Mouse (Mus musculus): ENCODE data around the gene Tshb. TPM values are rescaled to one million over a fixed set of nuclear protein-coding genes. Genes with fewer than 3 reads are reported as not detected.
A peak's percentile ranks its signal among the peaks of the same experiment; 100 is the strongest.

Gene Tshb
- polyA plus RNA-seq, 1 experiment from 2014 or later: 0.58 TPM

- no peak overlapping the region for H3K9ac ChIP-seq
- peak overlapping the region; percentile 29 for H3K4me2 ChIP-seq
- H3K27ac ChIP-seq (ENCODE audit: low read depth): peak overlapping the region; percentile 67; the same call in 1 of the 2 replicates
- no peaks in the 10 kb centered on the region for H3K36me3 ChIP-seq (ENCODE audit: insufficient read depth)
- no peak overlapping the region for H3K4me3 ChIP-seq (ENCODE audit: low read depth, low read length)
- DNase-seq: peak; percentile 49
- no peak for TF ChIP-seq CTCF (IDR thresholded peaks at IDR 0.05; ENCODE audit: low read depth)
- H3K9me3 ChIP-seq (ENCODE audit: low read depth, low read length): no peaks in the 10 kb centered on the region
- H3K4me1 ChIP-seq (ENCODE audit: insufficient read depth): peaks cover 12% of the 10 kb centered on the region
- 59% methylated on average over 10 of the region's 10 CpGs for WGBS
- no peaks in the 10 kb centered on the region for H3K27me3 ChIP-seq (ENCODE audit: insufficient read depth, low read length)
- ATAC-seq (ENCODE audit: insufficient read depth): no peak; the same call in 1 of the 2 replicates
Observed at GRCm38 (mm10) chr3:102738161-102738901, 44.2 kb downstream of the Tshb start.

DNA sequence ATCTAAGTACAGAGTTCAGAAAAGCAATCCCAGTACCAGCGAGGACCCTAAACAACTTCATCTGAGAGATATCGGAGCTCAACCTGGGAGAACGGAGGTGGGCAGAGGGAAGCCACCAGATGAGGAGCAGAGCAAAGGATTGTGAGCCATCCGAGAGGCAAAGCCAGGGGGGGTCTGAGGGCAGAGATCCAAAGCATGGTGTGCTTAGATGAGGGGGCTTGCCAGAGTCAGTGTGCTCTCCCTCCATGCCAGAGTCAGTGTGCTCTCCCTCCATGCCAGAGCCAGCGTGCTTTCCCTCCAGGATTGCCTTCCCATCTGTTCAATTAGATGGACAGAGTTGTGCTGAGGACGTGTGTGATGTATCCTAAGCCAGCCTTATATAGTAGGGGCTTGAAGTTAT, 45.4 kb downstream of the Tshb start:
- no peaks in the 10 kb centered on the region for H3K27me3 ChIP-seq (ENCODE audit: insufficient read depth, low read length)
- no peak overlapping the region for H3K4me3 ChIP-seq (ENCODE audit: low read depth, low read length)
- H3K4me2 ChIP-seq: no peak overlapping the region
- no peak for DNase-seq
- no peaks in the 10 kb centered on the region for H3K9me3 ChIP-seq (ENCODE audit: low read depth, low read length)
- 65% methylated on average over 6 of the region's 6 CpGs for WGBS
- H3K36me3 ChIP-seq (ENCODE audit: insufficient read depth): no peaks in the 10 kb centered on the region
- H3K27ac ChIP-seq (ENCODE audit: low read depth): no peak overlapping the region
- no peak overlapping the region for H3K9ac ChIP-seq
- no peak for TF ChIP-seq CTCF (IDR thresholded peaks at IDR 0.05; ENCODE audit: low read depth)
- no peak for ATAC-seq (ENCODE audit: insufficient read depth)
- peaks cover 8% of the 10 kb centered on the region; the same call in 1 of the 2 replicates for H3K4me1 ChIP-seq (ENCODE audit: insufficient read depth)

DNA sequence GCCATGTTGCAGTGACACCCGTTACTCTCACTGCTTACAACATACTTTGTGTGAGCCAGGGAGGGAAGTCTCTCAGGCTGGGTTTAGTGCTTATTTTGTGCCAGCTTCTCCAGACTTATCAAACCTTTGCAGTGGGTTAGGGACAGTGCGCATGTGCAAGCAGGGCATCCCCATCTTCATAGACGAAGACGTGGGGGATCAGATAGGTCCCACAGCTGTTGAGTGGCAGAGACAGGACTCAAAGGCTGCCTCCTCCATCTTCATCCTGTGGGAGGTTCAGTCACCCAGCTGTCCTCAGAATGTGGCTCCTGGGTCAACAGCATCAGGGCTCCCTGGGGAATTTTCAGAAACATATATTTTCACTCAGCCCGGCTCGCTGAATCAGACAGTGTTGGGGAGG, 46.1 kb downstream of the Tshb start:
- Histone ChIP-seq H3K4me2 (0 out of 2 replicates have a peak overlapping the region, but pooled peaks have one; percentile 91), H3K4me1 (ENCODE audit: insufficient read depth) (peaks cover 8% of the 10 kb centered on the region; the same call in 1 of the 2 replicates)

GRCm38 (mm10) chr3:102735638-102736037, 46.9 kb downstream of the Tshb start:
- DNase-seq (no peak), ATAC-seq (ENCODE audit: insufficient read depth) (no peak)
- Histone ChIP-seq H3K27ac (ENCODE audit: low read depth) (no peak overlapping the region), H3K9me3 (ENCODE audit: low read depth, low read length) (no peaks in the 10 kb centered on the region), H3K27me3 (ENCODE audit: insufficient read depth, low read length) (no peaks in the 10 kb centered on the region), H3K4me2 (peak overlapping the region; percentile 91), H3K4me1 (ENCODE audit: insufficient read depth) (peaks cover 8% of the 10 kb centered on the region; the same call in 1 of the 2 replicates), H3K9ac (no peak overlapping the region), H3K36me3 (ENCODE audit: insufficient read depth) (no peaks in the 10 kb centered on the region), H3K4me3 (ENCODE audit: low read depth, low read length) (peak overlapping the region; percentile 65)
- 64% methylated on average over 6 of the region's 6 CpGs for WGBS
- TF ChIP-seq CTCF (IDR thresholded peaks at IDR 0.05; ENCODE audit: low read depth): no peak

More for the DNA sequence above, 46.1 kb downstream of the Tshb start:
- TF ChIP-seq CTCF (IDR thresholded peaks at IDR 0.05; ENCODE audit: low read depth): no peak
- ATAC-seq (ENCODE audit: insufficient read depth) (no peak), DNase-seq (no peak)
- Histone ChIP-seq H3K36me3 (ENCODE audit: insufficient read depth) (no peaks in the 10 kb centered on the region), H3K27ac (ENCODE audit: low read depth) (no peak overlapping the region), H3K27me3 (ENCODE audit: insufficient read depth, low read length) (no peaks in the 10 kb centered on the region), H3K9me3 (ENCODE audit: low read depth, low read length) (no peaks in the 10 kb centered on the region), H3K9ac (no peak overlapping the region), H3K4me3 (ENCODE audit: low read depth, low read length) (no peak overlapping the region)
- WGBS: 65% methylated on average over 6 of the region's 6 CpGs

DNA sequence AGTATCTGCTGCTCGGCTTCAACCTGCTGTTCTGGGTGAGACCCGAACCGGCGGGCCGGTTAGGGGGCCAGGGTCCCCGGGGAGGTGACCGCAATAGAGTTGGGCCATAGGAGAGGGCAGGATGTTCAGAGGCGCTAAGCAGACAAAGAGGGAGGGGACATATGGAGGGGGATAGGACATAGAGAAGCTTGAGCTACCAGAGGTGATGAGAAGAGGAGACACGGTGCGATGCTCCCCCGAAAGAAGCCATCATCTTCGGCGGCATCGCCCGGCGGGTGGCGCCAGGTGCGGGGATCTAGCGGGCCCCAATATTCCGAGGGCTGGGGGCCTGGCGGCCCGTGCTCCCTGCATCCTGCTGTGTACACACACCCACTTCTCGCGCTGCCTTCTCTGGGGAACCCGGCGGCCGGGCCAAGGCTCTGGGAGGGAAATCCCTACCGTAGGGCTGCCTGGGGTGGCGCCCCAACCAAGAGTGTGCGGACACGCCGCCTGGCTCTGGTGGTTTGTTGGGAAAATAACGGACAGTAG, 47.4 kb downstream of the Tshb start:
- Histone ChIP-seq H3K9me3 (ENCODE audit: low read depth, low read length) (no peaks in the 10 kb centered on the region), H3K27ac (ENCODE audit: low read depth) (peak overlapping the region; percentile 82; the same call in 1 of the 2 replicates), H3K4me1 (ENCODE audit: insufficient read depth) (peaks cover 8% of the 10 kb centered on the region; the same call in 1 of the 2 replicates), H3K27me3 (ENCODE audit: insufficient read depth, low read length) (no peaks in the 10 kb centered on the region), H3K4me3 (ENCODE audit: low read depth, low read length) (peak overlapping the region; percentile 65), H3K4me2 (peak overlapping the region; percentile 91), H3K36me3 (ENCODE audit: insufficient read depth) (no peaks in the 10 kb centered on the region), H3K9ac (peak overlapping the region; percentile 60)
- peak; percentile 30; the same call in 1 of the 2 replicates for TF ChIP-seq CTCF (IDR thresholded peaks at IDR 0.05; ENCODE audit: low read depth)
- peak; percentile 76 for ATAC-seq (ENCODE audit: insufficient read depth)
- under 1% methylated on average over 33 of the region's 33 CpGs for WGBS
- DNase-seq: peak; percentile 66

- DNase-seq (peak; percentile 67), ATAC-seq (ENCODE audit: insufficient read depth) (peak; percentile 81)
- Histone ChIP-seq H3K9me3 (ENCODE audit: low read depth, low read length) (no peaks in the 10 kb centered on the region), H3K4me1 (ENCODE audit: insufficient read depth) (peaks cover 8% of the 10 kb centered on the region; the same call in 1 of the 2 replicates), H3K27me3 (ENCODE audit: insufficient read depth, low read length) (no peaks in the 10 kb centered on the region), H3K4me2 (peak within 1 kb of the TSS; percentile 91), H3K9ac (peak within 1 kb of the TSS; percentile 60), H3K27ac (ENCODE audit: low read depth) (peak within 1 kb of the TSS; percentile 82), H3K36me3 (ENCODE audit: insufficient read depth) (no peaks in the 10 kb centered on the region), H3K4me3 (ENCODE audit: low read depth, low read length) (peak within 1 kb of the TSS; percentile 65)
- no peak for TF ChIP-seq CTCF (IDR thresholded peaks at IDR 0.05; ENCODE audit: low read depth)
- WGBS: under 1% methylated on average over 50 of the region's 54 CpGs
Observed at GRCm38 (mm10) chr3:102734313-102735030, 48.0 kb downstream of the Tshb start, which contains the start of gene Tspan2. Tspan2 (plus strand) TSS chr3:102734529.
